Mouse (Mus musculus) neural tube, embryonic 10.5 days (tissue): ENCODE measurements around the gene Ppp1r11.

Experiments
- DNase-seq: peaks from one replicate; pipeline ENCODE4 v3.0.0-alpha.2; 2017; ENCODE audit warnings: low spot score; ENCODE audit errors: extremely low spot score

Ppp1r11 gene

GRCm38 (mm10) chr17:36961125-36961524 lies 9.6 kb upstream of the Ppp1r11 start:
- no peak for DNase-seq

GRCm38 (mm10) chr17:36958884-36959283 lies 7.3 kb upstream of the Ppp1r11 start:
- DNase-seq, result no peak

- DNase-seq, result peak; percentile 93
Measured at GRCm38 (mm10) chr17:36957999-36958743, 6.6 kb upstream of the Ppp1r11 start, which contains the start of the genes Znrd1 and Znrd1as. TSS of gene Znrd1 (minus strand) at chr17:36958559. TSS of gene Znrd1as (plus strand) at chr17:36958592.

GRCm38 (mm10) chr17:36953062-36953461 lies 1.5 kb upstream of the Ppp1r11 start:
- DNase-seq, result no peak

- no peak for DNase-seq
Measured at GRCm38 (mm10) chr17:36952631-36953030, 1.1 kb upstream of the Ppp1r11 start.

GRCm38 (mm10) chr17:36949265-36949664 lies 2.3 kb downstream of the Ppp1r11 start:
- no peak for DNase-seq

GRCm38 (mm10) chr17:36948286-36948685 lies 3.3 kb downstream of the Ppp1r11 start:
- no peak for DNase-seq

GRCm38 (mm10) chr17:36947051-36947819 lies 4.3 kb downstream of the Ppp1r11 start:
- peak; percentile 73 for DNase-seq

- DNase-seq, result peak; percentile 29
Measured at GRCm38 (mm10) chr17:36944121-36944775, 7.3 kb downstream of the Ppp1r11 start.

- DNase-seq, result no peak
Measured at GRCm38 (mm10) chr17:36943691-36944090, 7.8 kb downstream of the Ppp1r11 start.

GRCm38 (mm10) chr17:36942791-36943471 lies 8.6 kb downstream of the Ppp1r11 start, which contains the start of gene Rnf39:
TSS of gene Rnf39 (plus strand) at chr17:36942918.
- DNase-seq, result peak; percentile 50

- DNase-seq, result no peak
Measured at GRCm38 (mm10) chr17:36942391-36942790, 9.2 kb downstream of the Ppp1r11 start.

GRCm38 (mm10) chr17:36938056-36938455 lies 13.5 kb downstream of the Ppp1r11 start:
- DNase-seq, result no peak

- no peak for DNase-seq
Measured at GRCm38 (mm10) chr17:36931806-36932205, 19.7 kb downstream of the Ppp1r11 start.

GRCm38 (mm10) chr17:36931130-36931529 lies 20.4 kb downstream of the Ppp1r11 start:
- no peak for DNase-seq

GRCm38 (mm10) chr17:36930233-36930632 lies 21.3 kb downstream of the Ppp1r11 start:
- no peak for DNase-seq

- DNase-seq, result no peak
Measured at GRCm38 (mm10) chr17:36929236-36929932, 22.2 kb downstream of the Ppp1r11 start.

- DNase-seq, result no peak
Measured at GRCm38 (mm10) chr17:36927496-36928120, 23.9 kb downstream of the Ppp1r11 start.

GRCm38 (mm10) chr17:36923491-36923890 lies 28.1 kb downstream of the Ppp1r11 start:
- DNase-seq, result no peak

- DNase-seq, result no peak
Measured at GRCm38 (mm10) chr17:36922715-36923114, 28.8 kb downstream of the Ppp1r11 start.
